Mouse (Mus musculus): Measurements from ENCODE around the gene Pnmt. TPM values are rescaled to one million over a fixed set of nuclear protein-coding genes. Genes with fewer than 3 reads are reported as not detected.

Gene Pnmt
- polyA plus RNA-seq, 1 experiment from 2014 or later, result 0.24 TPM

- Histone ChIP-seq H3K4me2 (ENCODE audit: low read depth, low read length) (no peak overlapping the region), H3K4me1 (ENCODE audit: control insufficient read depth, insufficient read depth, low read length) (no peaks in the 10 kb centered on the region; the same call in 1 of the 2 replicates), H3K4me3 (ENCODE audit: low read depth, low read length) (no peak overlapping the region), H3K36me3 (replicated peaks; ENCODE audit: control insufficient read depth, insufficient read depth, low read depth, low read length) (no peaks in the 10 kb centered on the region), H3K9ac (replicated peaks; ENCODE audit: low read length) (no peak overlapping the region), H3K9me3 (replicated peaks; ENCODE audit: control insufficient read depth, low read length) (no peaks in the 10 kb centered on the region), H3K27me3 (ENCODE audit: control insufficient read depth, insufficient read depth, low read length) (peaks cover 31% of the 10 kb centered on the region), H3K27ac (replicated peaks; ENCODE audit: low read depth, low read length) (no peak overlapping the region)
- ATAC-seq (replicated peaks; ENCODE audit: insufficient number of reproducible peaks, low FRiP score, low TSS enrichment, low read depth) (no peak), DNase-seq (ENCODE audit: low spot score) (no peak)
- WGBS, result 74% methylated on average over 12 of the region's 12 CpGs
Measured at GRCm38 (mm10) chr11:98390141-98390540, 3.9 kb downstream of the Pnmt start.

- Histone ChIP-seq H3K36me3 (replicated peaks; ENCODE audit: control insufficient read depth, insufficient read depth, low read depth, low read length) (no peaks in the 10 kb centered on the region), H3K27me3 (ENCODE audit: control insufficient read depth, insufficient read depth, low read length) (peaks cover 18% of the 10 kb centered on the region), H3K9me3 (replicated peaks; ENCODE audit: control insufficient read depth, low read length) (no peaks in the 10 kb centered on the region), H3K27ac (replicated peaks; ENCODE audit: low read depth, low read length) (no peak overlapping the region), H3K4me1 (ENCODE audit: control insufficient read depth, insufficient read depth, low read length) (no peaks in the 10 kb centered on the region), H3K4me3 (ENCODE audit: low read depth, low read length) (no peak overlapping the region), H3K4me2 (ENCODE audit: low read depth, low read length) (no peak overlapping the region), H3K9ac (replicated peaks; ENCODE audit: low read length) (no peak overlapping the region)
- ATAC-seq (replicated peaks; ENCODE audit: insufficient number of reproducible peaks, low FRiP score, low TSS enrichment, low read depth) (no peak), DNase-seq (ENCODE audit: low spot score) (no peak)
- 11% methylated on average over 7 of the region's 8 CpGs for WGBS
Measured at GRCm38 (mm10) chr11:98392034-98392433, 5.8 kb downstream of the Pnmt start.

DNA sequence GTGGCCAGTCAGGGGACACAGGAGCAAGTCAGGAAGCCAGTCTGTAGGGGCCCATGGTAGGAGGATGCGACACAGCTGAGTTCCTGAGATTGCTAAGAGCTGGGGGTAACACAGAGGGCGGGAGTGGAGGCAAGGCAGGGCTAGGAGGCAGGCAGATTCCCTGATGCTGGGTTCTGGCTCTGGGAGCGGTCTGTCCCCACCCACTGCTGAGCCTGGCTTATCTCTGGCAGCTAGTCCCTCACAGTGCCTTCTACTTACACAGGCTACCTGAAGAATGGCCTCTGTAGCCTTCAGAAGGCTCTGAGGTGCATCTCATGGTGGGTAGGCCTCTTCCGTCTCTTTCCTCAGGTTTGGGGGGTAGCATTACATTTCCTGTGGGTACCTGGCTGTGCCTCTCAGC lies 6.4 kb downstream of the Pnmt start:
- Histone ChIP-seq H3K36me3 (replicated peaks; ENCODE audit: control insufficient read depth, insufficient read depth, low read depth, low read length) (no peaks in the 10 kb centered on the region), H3K9ac (replicated peaks; ENCODE audit: low read length) (no peak overlapping the region; the same call in 1 of the 2 replicates), H3K9me3 (replicated peaks; ENCODE audit: control insufficient read depth, low read length) (no peaks in the 10 kb centered on the region), H3K27ac (replicated peaks; ENCODE audit: low read depth, low read length) (no peak overlapping the region), H3K4me2 (ENCODE audit: low read depth, low read length) (no peak overlapping the region), H3K27me3 (ENCODE audit: control insufficient read depth, insufficient read depth, low read length) (peaks cover 12% of the 10 kb centered on the region), H3K4me1 (ENCODE audit: control insufficient read depth, insufficient read depth, low read length) (no peaks in the 10 kb centered on the region), H3K4me3 (ENCODE audit: low read depth, low read length) (no peak overlapping the region)
- WGBS, result 35% methylated on average over 3 of the region's 4 CpGs
- DNase-seq (ENCODE audit: low spot score), result no peak
- no peak for ATAC-seq (replicated peaks; ENCODE audit: insufficient number of reproducible peaks, low FRiP score, low TSS enrichment, low read depth)

DNA sequence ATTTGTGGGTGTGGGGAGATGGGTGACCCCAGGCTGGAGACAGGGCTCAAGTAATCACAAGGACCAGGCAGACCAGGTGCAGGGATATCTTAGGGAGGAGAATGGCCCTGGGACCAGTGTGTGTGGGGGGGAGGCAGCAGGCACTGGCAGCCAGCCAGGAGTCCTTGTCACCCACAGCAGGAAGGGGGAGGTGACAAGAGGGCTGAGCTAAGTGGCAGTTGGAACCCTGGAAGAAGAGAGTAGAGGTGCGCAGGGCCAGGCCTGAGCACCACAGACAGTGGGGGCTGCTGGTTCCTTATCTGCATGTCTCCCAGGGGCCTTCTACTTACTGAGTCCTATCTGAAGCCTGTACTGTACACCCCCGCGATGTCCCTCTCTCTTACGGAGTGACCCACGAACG lies 7.1 kb downstream of the Pnmt start:
- no peak overlapping the region for H3K27ac ChIP-seq (replicated peaks; ENCODE audit: low read depth, low read length)
- H3K9me3 ChIP-seq (replicated peaks; ENCODE audit: control insufficient read depth, low read length), result no peaks in the 10 kb centered on the region
- no peak for DNase-seq (ENCODE audit: low spot score)
- H3K27me3 ChIP-seq (ENCODE audit: control insufficient read depth, insufficient read depth, low read length), result peaks cover 5% of the 10 kb centered on the region
- H3K4me3 ChIP-seq (ENCODE audit: low read depth, low read length), result no peak overlapping the region
- no peak overlapping the region for H3K9ac ChIP-seq (replicated peaks; ENCODE audit: low read length)
- H3K4me2 ChIP-seq (ENCODE audit: low read depth, low read length), result no peak overlapping the region
- 64% methylated on average over 6 of the region's 6 CpGs for WGBS
- no peaks in the 10 kb centered on the region for H3K4me1 ChIP-seq (ENCODE audit: control insufficient read depth, insufficient read depth, low read length)
- H3K36me3 ChIP-seq (replicated peaks; ENCODE audit: control insufficient read depth, insufficient read depth, low read depth, low read length), result no peaks in the 10 kb centered on the region
- ATAC-seq (replicated peaks; ENCODE audit: insufficient number of reproducible peaks, low FRiP score, low TSS enrichment, low read depth), result no peak

- H3K9ac ChIP-seq (replicated peaks; ENCODE audit: low read length), result no peak overlapping the region
- H3K4me1 ChIP-seq (ENCODE audit: control insufficient read depth, insufficient read depth, low read length), result no peaks in the 10 kb centered on the region
- H3K36me3 ChIP-seq (replicated peaks; ENCODE audit: control insufficient read depth, insufficient read depth, low read depth, low read length), result no peaks in the 10 kb centered on the region
- no peak overlapping the region for H3K27ac ChIP-seq (replicated peaks; ENCODE audit: low read depth, low read length)
- ATAC-seq (replicated peaks; ENCODE audit: insufficient number of reproducible peaks, low FRiP score, low TSS enrichment, low read depth) (no peak), DNase-seq (ENCODE audit: low spot score) (no peak)
- H3K4me3 ChIP-seq (ENCODE audit: low read depth, low read length), result no peak overlapping the region
- WGBS, result 50% methylated on average over 6 of the region's 6 CpGs
- no peaks in the 10 kb centered on the region for H3K9me3 ChIP-seq (replicated peaks; ENCODE audit: control insufficient read depth, low read length)
- peaks cover 3% of the 10 kb centered on the region for H3K27me3 ChIP-seq (ENCODE audit: control insufficient read depth, insufficient read depth, low read length)
- no peak overlapping the region for H3K4me2 ChIP-seq (ENCODE audit: low read depth, low read length)
Measured at GRCm38 (mm10) chr11:98394301-98394700, 8.1 kb downstream of the Pnmt start.

- Histone ChIP-seq H3K27me3 (ENCODE audit: control insufficient read depth, insufficient read depth, low read length) (peaks cover 3% of the 10 kb centered on the region), H3K9me3 (replicated peaks; ENCODE audit: control insufficient read depth, low read length) (no peaks in the 10 kb centered on the region), H3K4me3 (ENCODE audit: low read depth, low read length) (no peak overlapping the region), H3K4me1 (ENCODE audit: control insufficient read depth, insufficient read depth, low read length) (no peaks in the 10 kb centered on the region), H3K9ac (replicated peaks; ENCODE audit: low read length) (no peak overlapping the region), H3K4me2 (ENCODE audit: low read depth, low read length) (no peak overlapping the region), H3K27ac (replicated peaks; ENCODE audit: low read depth, low read length) (no peak overlapping the region), H3K36me3 (replicated peaks; ENCODE audit: control insufficient read depth, insufficient read depth, low read depth, low read length) (no peaks in the 10 kb centered on the region)
- ATAC-seq (replicated peaks; ENCODE audit: insufficient number of reproducible peaks, low FRiP score, low TSS enrichment, low read depth) (no peak), DNase-seq (ENCODE audit: low spot score) (no peak)
- WGBS, result 67% methylated on average over 4 of the region's 4 CpGs
Measured at GRCm38 (mm10) chr11:98395041-98395440, 8.8 kb downstream of the Pnmt start.

DNA sequence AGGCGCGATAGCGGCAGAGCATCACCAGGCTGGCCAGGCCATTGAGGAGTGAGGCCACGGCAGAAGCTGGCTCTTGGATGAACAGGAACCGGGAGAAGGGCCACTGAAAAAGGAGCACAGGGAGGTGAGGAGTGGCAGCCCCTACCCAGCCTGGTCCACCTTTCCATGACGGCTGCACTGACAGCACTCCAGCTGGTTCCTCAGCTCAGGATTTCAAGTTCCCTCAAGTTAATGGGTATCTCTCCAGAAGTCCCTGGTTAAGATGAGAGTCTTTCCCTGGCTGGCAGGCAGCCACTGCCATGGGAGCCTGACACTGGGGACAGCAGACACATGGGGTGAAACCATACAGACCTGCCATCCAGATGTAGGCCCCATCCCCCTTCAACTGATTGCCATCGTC lies 11.7 kb downstream of the Pnmt start:
- Histone ChIP-seq H3K4me2 (ENCODE audit: low read depth, low read length) (no peak overlapping the region), H3K36me3 (replicated peaks; ENCODE audit: control insufficient read depth, insufficient read depth, low read depth, low read length) (no peaks in the 10 kb centered on the region), H3K4me3 (ENCODE audit: low read depth, low read length) (no peak overlapping the region), H3K9me3 (replicated peaks; ENCODE audit: control insufficient read depth, low read length) (no peaks in the 10 kb centered on the region), H3K9ac (replicated peaks; ENCODE audit: low read length) (no peak overlapping the region), H3K27ac (replicated peaks; ENCODE audit: low read depth, low read length) (no peak overlapping the region), H3K27me3 (ENCODE audit: control insufficient read depth, insufficient read depth, low read length) (no peaks in the 10 kb centered on the region), H3K4me1 (ENCODE audit: control insufficient read depth, insufficient read depth, low read length) (no peaks in the 10 kb centered on the region)
- ATAC-seq (replicated peaks; ENCODE audit: insufficient number of reproducible peaks, low FRiP score, low TSS enrichment, low read depth) (no peak), DNase-seq (ENCODE audit: low spot score) (no peak)
- 90% methylated on average over 7 of the region's 7 CpGs for WGBS

GRCm38 (mm10) chr11:98400161-98400726 lies 14.0 kb downstream of the Pnmt start, which contains the start of gene Pgap3:
Pgap3 (minus strand) TSS chr11:98400490.
- DNase-seq (ENCODE audit: low spot score) (peak; percentile 94), ATAC-seq (replicated peaks; ENCODE audit: insufficient number of reproducible peaks, low FRiP score, low TSS enrichment, low read depth) (peak; percentile 77)
- H3K36me3 ChIP-seq (replicated peaks; ENCODE audit: control insufficient read depth, insufficient read depth, low read depth, low read length), result no peaks in the 10 kb centered on the region
- WGBS, result under 1% methylated on average over 40 of the region's 40 CpGs
- no peaks in the 10 kb centered on the region for H3K27me3 ChIP-seq (ENCODE audit: control insufficient read depth, insufficient read depth, low read length)
- no peaks in the 10 kb centered on the region for H3K9me3 ChIP-seq (replicated peaks; ENCODE audit: control insufficient read depth, low read length)
- H3K4me3 ChIP-seq (ENCODE audit: low read depth, low read length), result peak within 1 kb of the TSS; percentile 58
- peak within 1 kb of the TSS; percentile 80 for H3K9ac ChIP-seq (replicated peaks; ENCODE audit: low read length)
- H3K4me2 ChIP-seq (ENCODE audit: low read depth, low read length), result peak within 1 kb of the TSS; percentile 59
- no peaks in the 10 kb centered on the region for H3K4me1 ChIP-seq (ENCODE audit: control insufficient read depth, insufficient read depth, low read length)
- peak within 1 kb of the TSS; percentile 90 for H3K27ac ChIP-seq (replicated peaks; ENCODE audit: low read depth, low read length)
